Comparison of ENCODE assay signal across 11 mouse cellular contexts in genomic region chr17:71087396-71088153, GRCm38 (mm10).
A peak's percentile ranks its signal among the peaks of the same experiment; 100 is the strongest.
DNase-seq lines count a peak whose midpoint lies in the region; ATAC-seq and TF ChIP-seq lines count a peak whose summit lies in the region.
"Had no signal": no experiment of that assay in that cellular context is flagged by ENCODE, and none has a peak within 500 bp of the region (broad histone marks: within the 10 kb centered on the region; RNA-seq: fewer than 3 reads in every experiment).

No protein-coding gene starts in this region.

- no peaks in the 10 kb centered on the region for H3K9me3 ChIP-seq in kidney, embryonic 14.5 days (ENCODE audit: control insufficient read depth, low read length)
- no peaks in the 10 kb centered on the region for H3K9me3 ChIP-seq in lung, embryonic 14.5 days (ENCODE audit: low read depth, low read length)
- H3K9me3 ChIP-seq in stomach, postnatal 0 days (ENCODE audit: control insufficient read depth, low read length), result no peaks in the 10 kb centered on the region
- no peaks in the 10 kb centered on the region for H3K9me3 ChIP-seq in hindbrain, embryonic 14.5 days (ENCODE audit: control insufficient read depth, low read length)
- H3K9me3 ChIP-seq: liver, embryonic 15.5 days had no signal

- no peak for TF ChIP-seq EP300 in stomach, postnatal 0 days (optimal IDR thresholded peaks at IDR 0.05)

- H3K36me3 ChIP-seq in kidney, embryonic 14.5 days (ENCODE audit: control insufficient read depth, insufficient read depth, low read length), result no peaks in the 10 kb centered on the region
- no peaks in the 10 kb centered on the region for H3K36me3 ChIP-seq in lung, embryonic 14.5 days (ENCODE audit: insufficient read depth)
- no peaks in the 10 kb centered on the region for H3K36me3 ChIP-seq in stomach, postnatal 0 days (ENCODE audit: control insufficient read depth, insufficient read depth, low read length)
- no peaks in the 10 kb centered on the region for H3K36me3 ChIP-seq in hindbrain, embryonic 14.5 days (replicated peaks; ENCODE audit: control insufficient read depth, insufficient read depth)
- H3K36me3 ChIP-seq: liver, embryonic 15.5 days had no signal

- TF ChIP-seq CTCF in lung, embryonic 14.5 days (IDR thresholded peaks at IDR 0.05; ENCODE audit: low read depth), result peak; percentile 11
- TF ChIP-seq CTCF in stomach, postnatal 0 days (IDR thresholded peaks at IDR 0.05; ENCODE audit: low read depth), result peak; percentile 43

- peak; percentile 19 for DNase-seq in thymus, postnatal 0 days (ENCODE audit: low spot score)
- DNase-seq in thymus, postnatal 36 days, result no peak
- DNase-seq in lung, embryonic 14.5 days, result peak; percentile 26
- no peak for DNase-seq in stomach, postnatal 0 days (ENCODE audit: low spot score)
- DNase-seq in hindbrain, embryonic 14.5 days (ENCODE audit: low spot score), result no peak
- no peak for DNase-seq in thymus, postnatal 4 days
- DNase-seq in thymus, postnatal 10 days (ENCODE audit: low spot score in 2 of 2), result no peak
- DNase-seq: gastrocnemius, postnatal 14 days; heart, postnatal 10 days had no signal

- peak; percentile 60; the same call in 1 of the 2 replicates for ATAC-seq in kidney, embryonic 14.5 days (ENCODE audit: low FRiP score, low TSS enrichment)
- peak; percentile 42 for ATAC-seq in lung, embryonic 14.5 days (ENCODE audit: insufficient read depth)
- ATAC-seq in stomach, postnatal 0 days (ENCODE audit: low FRiP score, low TSS enrichment), result no peak
- ATAC-seq in hindbrain, embryonic 14.5 days (ENCODE audit: low FRiP score), result no peak

- H3K9ac ChIP-seq in kidney, embryonic 14.5 days (ENCODE audit: low read depth, low read length), result no peak overlapping the region
- no peak overlapping the region for H3K9ac ChIP-seq in lung, embryonic 14.5 days
- no peak overlapping the region for H3K9ac ChIP-seq in stomach, postnatal 0 days (ENCODE audit: low read length)
- H3K9ac ChIP-seq in hindbrain, embryonic 14.5 days, result no peak overlapping the region
- H3K9ac ChIP-seq: liver, embryonic 15.5 days had no signal

- H3K4me2 ChIP-seq in kidney, embryonic 14.5 days (replicated peaks; ENCODE audit: low read depth, low read length), result no peak overlapping the region
- no peak overlapping the region for H3K4me2 ChIP-seq in lung, embryonic 14.5 days
- H3K4me2 ChIP-seq in stomach, postnatal 0 days (replicated peaks; ENCODE audit: low read depth), result no peak overlapping the region
- H3K4me2 ChIP-seq in hindbrain, embryonic 14.5 days (replicated peaks), result no peak overlapping the region
- H3K4me2 ChIP-seq: liver, embryonic 15.5 days had no signal

- 78% methylated on average over 8 of the region's 8 CpGs for WGBS in kidney, embryonic 14.5 days
- WGBS in lung, embryonic 14.5 days, result 70% methylated on average over 8 of the region's 8 CpGs
- 74% methylated on average over 8 of the region's 8 CpGs for WGBS in stomach, postnatal 0 days
- 93% methylated on average over 8 of the region's 8 CpGs for WGBS in hindbrain, embryonic 14.5 days

- H3K27ac ChIP-seq in kidney, embryonic 14.5 days (ENCODE audit: low read depth, low read length), result no peak overlapping the region
- no peak overlapping the region for H3K27ac ChIP-seq in lung, embryonic 14.5 days (ENCODE audit: low read depth)
- H3K27ac ChIP-seq in stomach, postnatal 0 days (replicated peaks), result no peak overlapping the region
- H3K27ac ChIP-seq in hindbrain, embryonic 14.5 days, result no peak overlapping the region

- no peak overlapping the region for H3K4me3 ChIP-seq in kidney, embryonic 14.5 days (ENCODE audit: low read length)
- H3K4me3 ChIP-seq in lung, embryonic 14.5 days (ENCODE audit: low read depth, low read length), result no peak overlapping the region
- no peak overlapping the region for H3K4me3 ChIP-seq in stomach, postnatal 0 days (ENCODE audit: low read depth, low read length)
- no peak overlapping the region for H3K4me3 ChIP-seq in hindbrain, embryonic 14.5 days (replicated peaks; ENCODE audit: low read length)
- H3K4me3 ChIP-seq: liver, embryonic 15.5 days had no signal

- 0 out of 2 replicates have a peak, but pooled peaks cover 5% of the 10 kb centered on the region for H3K4me1 ChIP-seq in kidney, embryonic 14.5 days (ENCODE audit: control insufficient read depth, insufficient read depth, low read length)
- H3K4me1 ChIP-seq in lung, embryonic 14.5 days (ENCODE audit: insufficient read depth), result no peaks in the 10 kb centered on the region
- no peaks in the 10 kb centered on the region for H3K4me1 ChIP-seq in stomach, postnatal 0 days (replicated peaks; ENCODE audit: control insufficient read depth, insufficient read depth)
- H3K4me1 ChIP-seq in hindbrain, embryonic 14.5 days (replicated peaks; ENCODE audit: control insufficient read depth, insufficient read depth, low read length), result no peaks in the 10 kb centered on the region

- no peaks in the 10 kb centered on the region for H3K27me3 ChIP-seq in kidney, embryonic 14.5 days (ENCODE audit: control insufficient read depth, insufficient read depth, low read length)
- no peaks in the 10 kb centered on the region for H3K27me3 ChIP-seq in lung, embryonic 14.5 days (ENCODE audit: insufficient read depth, low read length)
- no peaks in the 10 kb centered on the region for H3K27me3 ChIP-seq in stomach, postnatal 0 days (ENCODE audit: control insufficient read depth, insufficient read depth, low read length)
- no peaks in the 10 kb centered on the region for H3K27me3 ChIP-seq in hindbrain, embryonic 14.5 days (ENCODE audit: control insufficient read depth, insufficient read depth, low read length)
- H3K27me3 ChIP-seq: liver, embryonic 15.5 days had no signal

Comparison
In these comparisons a context has a peak if more than half of its experiments do, and no peak if none do; other contexts are left out.
1. DNase-seq: peak in thymus, postnatal 0 days (single experiment) and lung, embryonic 14.5 days (single experiment); none in thymus, postnatal 36 days (0 of 2), stomach, postnatal 0 days (single experiment), hindbrain, embryonic 14.5 days (single experiment), thymus, postnatal 4 days (single experiment) and thymus, postnatal 10 days (0 of 2).
2. ATAC-seq: peak in kidney, embryonic 14.5 days (single experiment) and lung, embryonic 14.5 days (single experiment); none in stomach, postnatal 0 days (single experiment) and hindbrain, embryonic 14.5 days (single experiment).